In the genomic region with DNA sequence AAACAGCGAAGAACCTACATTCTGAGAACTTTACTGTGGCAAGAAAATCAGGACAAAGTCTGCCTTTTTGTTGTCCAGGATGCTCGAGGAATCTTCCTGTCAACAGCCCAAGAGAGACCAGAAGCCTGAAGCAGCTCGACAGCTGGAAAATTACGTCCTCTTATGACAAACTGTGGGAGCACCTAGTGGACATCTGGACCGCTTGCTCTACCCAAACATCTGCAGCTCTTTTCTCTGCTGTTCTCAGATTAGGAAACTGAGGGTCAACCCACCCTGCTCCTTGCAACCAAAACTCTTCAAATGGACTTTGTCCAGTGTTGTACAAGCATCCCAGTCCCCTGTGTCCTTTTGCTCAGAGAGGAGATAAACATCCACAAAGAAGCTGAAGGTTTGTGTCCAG, we compare ENCODE assay signal across 15 mouse cellular contexts. TPM values are rescaled to one million over a fixed set of nuclear protein-coding genes. Genes with fewer than 3 reads are reported as not detected.
DNase-seq lines count a peak whose midpoint lies in the region; ATAC-seq and TF ChIP-seq lines count a peak whose summit lies in the region.
"Had no signal": no experiment of that assay in that cellular context is flagged by ENCODE, and none has a peak within 500 bp of the region (broad histone marks: within the 10 kb centered on the region; RNA-seq: fewer than 3 reads in every experiment).

No protein-coding gene starts in this region.

- intact Hi-C loops in heart, adult 2 months (cut with DNase I), result loop anchor here (10.0 kb wide), 1 partner anchor 170 kb away; no protein-coding TSS in a partner anchor

- H3K27me3 ChIP-seq in heart, adult 2 months (ENCODE audit: control insufficient read depth, insufficient read depth, low read length), result no peaks in the 10 kb centered on the region
- no peaks in the 10 kb centered on the region for H3K27me3 ChIP-seq in heart, embryonic 11.5 days (ENCODE audit: control insufficient read depth, insufficient read depth, low read length)
- no peaks in the 10 kb centered on the region for H3K27me3 ChIP-seq in forebrain, embryonic 16.5 days (replicated peaks; ENCODE audit: control insufficient read depth, insufficient read depth, low read length)
- H3K27me3 ChIP-seq: limb, embryonic 12.5 days had no signal

- no peak overlapping the region for H3K4me2 ChIP-seq in heart, embryonic 11.5 days
- no peak overlapping the region for H3K4me2 ChIP-seq in forebrain, embryonic 16.5 days (ENCODE audit: low read length)
- H3K4me2 ChIP-seq: limb, embryonic 12.5 days had no signal

- no peak for TF ChIP-seq POLR2A in heart, adult 2 months (IDR thresholded peaks at IDR 0.05; ENCODE audit: insufficient read depth, low read depth, low read length)

- no peaks in the 10 kb centered on the region for H3K9me3 ChIP-seq in heart, embryonic 11.5 days (replicated peaks; ENCODE audit: control insufficient read depth, low read length)
- H3K9me3 ChIP-seq in forebrain, embryonic 16.5 days (ENCODE audit: control insufficient read depth, low read length), result no peaks in the 10 kb centered on the region
- H3K9me3 ChIP-seq: embryonic facial prominence, embryonic 10.5 days; limb, embryonic 12.5 days had no signal

- H3K4me3 ChIP-seq in heart, adult 2 months, result no peak overlapping the region
- H3K4me3 ChIP-seq in heart, embryonic 11.5 days (ENCODE audit: low read depth, low read length), result no peak overlapping the region
- H3K4me3 ChIP-seq in forebrain, embryonic 16.5 days (replicated peaks; ENCODE audit: low read length), result no peak overlapping the region
- H3K4me3 ChIP-seq: embryonic facial prominence, embryonic 10.5 days; limb, embryonic 12.5 days had no signal

- H3K4me1 ChIP-seq in heart, adult 2 months (ENCODE audit: control insufficient read depth, insufficient read depth, low read length), result no peaks in the 10 kb centered on the region; the same call in 1 of the 2 replicates
- peaks cover 4% of the 10 kb centered on the region; the same call in 1 of the 2 replicates for H3K4me1 ChIP-seq in heart, embryonic 11.5 days (ENCODE audit: control insufficient read depth, insufficient read depth, low read length)
- H3K4me1 ChIP-seq in forebrain, embryonic 16.5 days (replicated peaks; ENCODE audit: control insufficient read depth, insufficient read depth, low read length), result peaks cover 4% of the 10 kb centered on the region; the same call in 1 of the 2 replicates
- H3K4me1 ChIP-seq: limb, embryonic 12.5 days had no signal

- H3K79me2 ChIP-seq in heart, adult 2 months (replicated peaks; ENCODE audit: control insufficient read depth, insufficient read depth, low read length), result no peaks in the 10 kb centered on the region

- no peak overlapping the region for H3K9ac ChIP-seq in heart, adult 2 months (ENCODE audit: low read depth, low read length)
- H3K9ac ChIP-seq in heart, embryonic 11.5 days (ENCODE audit: low read depth, low read length), result no peak overlapping the region
- H3K9ac ChIP-seq in forebrain, embryonic 16.5 days (replicated peaks; ENCODE audit: low read depth, low read length), result no peak overlapping the region
- H3K9ac ChIP-seq: limb, embryonic 12.5 days had no signal

- H3K27ac ChIP-seq in heart, adult 2 months, result peak overlapping the region; percentile 52
- no peak overlapping the region for H3K27ac ChIP-seq in heart, embryonic 11.5 days (ENCODE audit: low read depth, low read length)
- H3K27ac ChIP-seq in forebrain, embryonic 16.5 days (ENCODE audit: low read length), result no peak overlapping the region
- H3K27ac ChIP-seq: embryonic facial prominence, embryonic 10.5 days; hindbrain, postnatal 0 days; limb, embryonic 12.5 days had no signal

- no peak for ATAC-seq in heart, embryonic 11.5 days (replicated peaks; ENCODE audit: insufficient number of reproducible peaks, low FRiP score, low TSS enrichment)
- no peak for ATAC-seq in forebrain, embryonic 16.5 days
- ATAC-seq: hindbrain, postnatal 0 days had no signal

- DNase-seq in heart, adult 2 months, result peak; percentile 39 to 73
- DNase-seq in testis, postnatal 14 days (ENCODE audit: low spot score), result peak; percentile 9
- DNase-seq in testis, postnatal 10 days (ENCODE audit: low spot score), result no peak
- DNase-seq in heart, postnatal 4 days, result peak; percentile 12
- DNase-seq in frontal cortex, postnatal 25 days (ENCODE audit: low spot score in 2 of 2), result no peak
- DNase-seq: B cell, adult 2 months; cerebellum, adult 2 months; kidney, postnatal 36 days; layer of hippocampus, postnatal 36 days; right cerebral cortex, postnatal 25 days had no signal

- TF ChIP-seq CTCF in heart, adult 2 months (IDR thresholded peaks at IDR 0.05), result peak; percentile 34; the same call in 1 of the 2 replicates

- no peaks in the 10 kb centered on the region for H3K36me3 ChIP-seq in heart, adult 2 months (ENCODE audit: control insufficient read depth, insufficient read depth, low read length)
- H3K36me3 ChIP-seq in heart, embryonic 11.5 days (ENCODE audit: control insufficient read depth, insufficient read depth, low read length), result no peaks in the 10 kb centered on the region
- H3K36me3 ChIP-seq in forebrain, embryonic 16.5 days (ENCODE audit: control insufficient read depth, insufficient read depth), result no peaks in the 10 kb centered on the region
- H3K36me3 ChIP-seq: embryonic facial prominence, embryonic 10.5 days; limb, embryonic 12.5 days had no signal

- WGBS in heart, adult 2 months, result 40% methylated on average over 5 of the region's 5 CpGs
- WGBS in heart, embryonic 11.5 days (ENCODE audit: insufficient replicate concordance), result 41% methylated on average over 5 of the region's 5 CpGs
- WGBS in forebrain, embryonic 16.5 days, result 82% methylated on average over 5 of the region's 5 CpGs

- no peak for TF ChIP-seq EP300 in heart, adult 2 months (IDR thresholded peaks at IDR 0.05; ENCODE audit: insufficient read depth, low read depth, low read length)

RNA-seq across cellular contexts. Expression of gene Slc24a5, which starts 43.5 kb away (rescaled TPM):
- 1 to 10 TPM in 1 of 2 experiments, under 1 TPM in 1; 0.97 to 1.3 TPM for total RNA-seq in heart, adult 2 months (2021)
- 0.41 and 0.73 TPM in 2 replicates for polyA plus RNA-seq in heart, adult 2 months (2012; rRNA removed)
- 4.2 and 4.9 TPM in 2 replicates for polyA plus RNA-seq in heart, embryonic 11.5 days (2014; fragmentation: Nextera tagmentation; extraction: Ambion mirVana)
- under 1 TPM; 0.43 to 0.71 TPM for total RNA-seq in heart, postnatal 4 days (2021)
- polyA plus RNA-seq in forebrain, embryonic 16.5 days (2015; fragmentation: Nextera tagmentation; extraction: Ambion mirVana), result 4.0 and 4.7 TPM in 2 replicates

Comparison
In these comparisons a context has a peak if more than half of its experiments do, and no peak if none do; other contexts are left out.
1. DNase-seq: peak in heart, adult 2 months (2 of 2), testis, postnatal 14 days (single experiment) and heart, postnatal 4 days (single experiment); none in testis, postnatal 10 days (single experiment) and frontal cortex, postnatal 25 days (0 of 2).